Mouse (Mus musculus): Measurements from ENCODE around the gene Kctd7. TPM values are rescaled to one million over a fixed set of nuclear protein-coding genes. Genes with fewer than 3 reads are reported as not detected.

The Kctd7 gene
- polyA plus RNA-seq, 1 experiment from 2014 or later = 2.4 TPM

DNA sequence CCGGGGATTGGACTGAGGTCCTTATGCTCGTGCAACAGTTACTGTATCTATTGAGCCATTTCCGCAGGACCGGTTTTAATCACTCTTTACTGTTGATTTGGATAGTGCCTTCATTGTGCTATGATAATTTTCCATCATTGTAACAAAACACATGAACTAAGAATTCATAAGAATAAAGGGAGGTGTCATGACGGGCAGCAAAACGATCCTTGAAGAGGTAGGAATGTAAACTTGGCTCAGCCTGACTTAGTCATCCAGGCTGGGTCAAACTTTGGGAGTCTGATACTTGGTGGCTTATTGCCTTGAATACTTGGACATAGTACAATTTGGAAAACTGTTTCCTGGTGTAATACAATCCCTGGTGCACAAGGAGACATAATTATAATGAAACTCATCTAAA is 40.7 kb downstream of the Kctd7 start:
- H3K4me1 ChIP-seq (replicated peaks; ENCODE audit: control insufficient read depth, insufficient read depth) = peaks cover 7% of the 10 kb centered on the region
- H3K9me3 ChIP-seq (ENCODE audit: control insufficient read depth, low read length) = no peaks in the 10 kb centered on the region
- TF ChIP-seq EP300 (optimal IDR thresholded peaks at IDR 0.05) (no peak), CTCF (IDR thresholded peaks at IDR 0.05; ENCODE audit: low read depth) (no peak)
- no peak for ATAC-seq (ENCODE audit: low FRiP score, low TSS enrichment)
- DNase-seq (ENCODE audit: low spot score) = no peak
- 40% methylated on average over 6 of the region's 6 CpGs for WGBS
- peak overlapping the region; percentile 69; the same call in 1 of the 2 replicates for H3K27ac ChIP-seq (replicated peaks)
- H3K4me3 ChIP-seq (ENCODE audit: low read depth, low read length) = no peak overlapping the region
- H3K9ac ChIP-seq (ENCODE audit: low read length) = no peak overlapping the region
- no peaks in the 10 kb centered on the region for H3K27me3 ChIP-seq (ENCODE audit: control insufficient read depth, insufficient read depth, low read length)
- H3K36me3 ChIP-seq (ENCODE audit: control insufficient read depth, insufficient read depth, low read length) = peaks cover 4% of the 10 kb centered on the region; the same call in 1 of the 2 replicates
- H3K4me2 ChIP-seq (replicated peaks; ENCODE audit: low read depth) = no peak overlapping the region

GRCm38 (mm10) chr5:130187383-130187782 is 42.7 kb downstream of the Kctd7 start:
- 53% methylated on average over 7 of the region's 7 CpGs for WGBS
- DNase-seq (ENCODE audit: low spot score) = peak; percentile 79
- peak; percentile 91 for ATAC-seq (ENCODE audit: low FRiP score, low TSS enrichment)
- Histone ChIP-seq H3K4me1 (replicated peaks; ENCODE audit: control insufficient read depth, insufficient read depth) (peaks cover 7% of the 10 kb centered on the region), H3K4me2 (replicated peaks; ENCODE audit: low read depth) (no peak overlapping the region), H3K4me3 (ENCODE audit: low read depth, low read length) (no peak overlapping the region), H3K9ac (ENCODE audit: low read length) (no peak overlapping the region), H3K36me3 (ENCODE audit: control insufficient read depth, insufficient read depth, low read length) (peaks cover 8% of the 10 kb centered on the region; the same call in 1 of the 2 replicates), H3K9me3 (ENCODE audit: control insufficient read depth, low read length) (no peaks in the 10 kb centered on the region), H3K27me3 (ENCODE audit: control insufficient read depth, insufficient read depth, low read length) (no peaks in the 10 kb centered on the region), H3K27ac (replicated peaks) (peak overlapping the region; percentile 53; the same call in 1 of the 2 replicates)
- TF ChIP-seq EP300 (optimal IDR thresholded peaks at IDR 0.05) (no peak), CTCF (IDR thresholded peaks at IDR 0.05; ENCODE audit: low read depth) (no peak)

DNA sequence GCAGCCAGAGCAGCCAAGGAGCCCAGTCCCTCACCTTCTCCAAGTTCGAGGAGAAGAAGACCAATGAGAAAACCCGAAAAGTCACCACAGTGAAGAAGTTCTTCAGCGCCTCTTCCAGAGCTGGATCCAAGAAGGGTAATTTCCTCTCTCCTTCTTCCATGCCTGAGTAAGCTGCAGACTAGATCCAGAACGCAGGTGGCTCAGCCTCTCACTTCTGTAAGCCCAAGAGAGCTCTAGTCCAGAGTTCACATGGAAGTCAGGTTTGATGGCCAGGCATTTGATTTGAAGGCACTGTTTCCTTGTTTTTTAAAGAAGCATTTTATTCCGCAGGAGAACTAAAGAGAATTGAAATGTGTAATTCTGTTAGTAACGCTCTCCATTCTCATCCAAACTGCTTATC is 46.2 kb downstream of the Kctd7 start:
- no peak for TF ChIP-seq EP300 (optimal IDR thresholded peaks at IDR 0.05)
- no peak for TF ChIP-seq CTCF (IDR thresholded peaks at IDR 0.05; ENCODE audit: low read depth)
- H3K4me3 ChIP-seq (ENCODE audit: low read depth, low read length) = no peak overlapping the region
- H3K4me2 ChIP-seq (replicated peaks; ENCODE audit: low read depth) = no peak overlapping the region
- WGBS = 92% methylated on average over 6 of the region's 6 CpGs
- H3K9ac ChIP-seq (ENCODE audit: low read length) = no peak overlapping the region
- H3K4me1 ChIP-seq (replicated peaks; ENCODE audit: control insufficient read depth, insufficient read depth) = no peaks in the 10 kb centered on the region
- peaks cover 11% of the 10 kb centered on the region; the same call in 1 of the 2 replicates for H3K36me3 ChIP-seq (ENCODE audit: control insufficient read depth, insufficient read depth, low read length)
- 0 out of 2 replicates have a peak overlapping the region, but pooled peaks have one; percentile 13 for H3K27ac ChIP-seq (replicated peaks)
- ATAC-seq (ENCODE audit: low FRiP score, low TSS enrichment) = no peak
- no peaks in the 10 kb centered on the region for H3K27me3 ChIP-seq (ENCODE audit: control insufficient read depth, insufficient read depth, low read length)
- peak; percentile 11 for DNase-seq (ENCODE audit: low spot score)
- no peaks in the 10 kb centered on the region for H3K9me3 ChIP-seq (ENCODE audit: control insufficient read depth, low read length)

DNA sequence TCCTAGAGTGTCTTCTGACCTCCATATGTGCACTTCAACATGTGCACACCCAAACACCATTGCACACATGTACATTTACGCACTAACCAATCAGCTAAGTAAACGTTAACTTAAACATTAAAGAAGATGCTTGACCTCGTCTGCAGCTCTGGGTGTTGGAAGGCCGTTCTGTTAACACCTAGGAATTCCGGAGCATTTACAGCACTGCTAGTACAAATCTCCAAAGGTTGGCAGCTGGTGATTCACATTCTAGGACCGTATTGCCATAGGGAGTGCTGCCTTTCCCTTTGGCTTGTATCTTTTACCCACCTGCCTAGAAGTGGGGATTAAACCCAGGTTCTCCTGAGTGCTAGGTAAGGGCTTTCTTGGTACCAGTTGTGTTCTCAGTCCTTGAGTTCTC is 47.2 kb downstream of the Kctd7 start:
- DNase-seq (ENCODE audit: low spot score) (peak; percentile 18), ATAC-seq (ENCODE audit: low FRiP score, low TSS enrichment) (no peak; the same call in 1 of the 2 replicates)

GRCm38 (mm10) chr5:130192356-130192944 is 47.8 kb downstream of the Kctd7 start:
- ATAC-seq (ENCODE audit: low FRiP score, low TSS enrichment) (peak; percentile 85), DNase-seq (ENCODE audit: low spot score) (peak; percentile 70)
- Histone ChIP-seq H3K4me2 (replicated peaks; ENCODE audit: low read depth) (no peak overlapping the region), H3K27me3 (ENCODE audit: control insufficient read depth, insufficient read depth, low read length) (no peaks in the 10 kb centered on the region), H3K4me1 (replicated peaks; ENCODE audit: control insufficient read depth, insufficient read depth) (no peaks in the 10 kb centered on the region), H3K36me3 (ENCODE audit: control insufficient read depth, insufficient read depth, low read length) (peaks cover 11% of the 10 kb centered on the region; the same call in 1 of the 2 replicates), H3K9me3 (ENCODE audit: control insufficient read depth, low read length) (no peaks in the 10 kb centered on the region), H3K9ac (ENCODE audit: low read length) (no peak overlapping the region), H3K4me3 (ENCODE audit: low read depth, low read length) (no peak overlapping the region), H3K27ac (replicated peaks) (peak overlapping the region; percentile 82)
- WGBS = 35% methylated on average over 2 of the region's 2 CpGs
- TF ChIP-seq CTCF (IDR thresholded peaks at IDR 0.05; ENCODE audit: low read depth) (no peak), EP300 (optimal IDR thresholded peaks at IDR 0.05) (no peak)

More for the DNA sequence above, 47.2 kb downstream of the Kctd7 start:
- no peak overlapping the region for H3K9ac ChIP-seq (ENCODE audit: low read length)
- no peak overlapping the region for H3K4me2 ChIP-seq (replicated peaks; ENCODE audit: low read depth)
- no peaks in the 10 kb centered on the region for H3K9me3 ChIP-seq (ENCODE audit: control insufficient read depth, low read length)
- H3K36me3 ChIP-seq (ENCODE audit: control insufficient read depth, insufficient read depth, low read length) = peaks cover 11% of the 10 kb centered on the region; the same call in 1 of the 2 replicates
- no peaks in the 10 kb centered on the region for H3K4me1 ChIP-seq (replicated peaks; ENCODE audit: control insufficient read depth, insufficient read depth)
- TF ChIP-seq EP300 (optimal IDR thresholded peaks at IDR 0.05) = no peak
- no peak for TF ChIP-seq CTCF (IDR thresholded peaks at IDR 0.05; ENCODE audit: low read depth)
- H3K27ac ChIP-seq (replicated peaks) = peak overlapping the region; percentile 82
- H3K27me3 ChIP-seq (ENCODE audit: control insufficient read depth, insufficient read depth, low read length) = no peaks in the 10 kb centered on the region
- no peak overlapping the region for H3K4me3 ChIP-seq (ENCODE audit: low read depth, low read length)
- 50% methylated on average over 6 of the region's 6 CpGs for WGBS

- no peak for DNase-seq (ENCODE audit: low spot score)
- WGBS = 61% methylated on average over 3 of the region's 3 CpGs
- Histone ChIP-seq H3K9me3 (ENCODE audit: control insufficient read depth, low read length) (no peaks in the 10 kb centered on the region), H3K4me3 (ENCODE audit: low read depth, low read length) (no peak overlapping the region), H3K27ac (replicated peaks) (no peak overlapping the region), H3K4me1 (replicated peaks; ENCODE audit: control insufficient read depth, insufficient read depth) (no peaks in the 10 kb centered on the region), H3K36me3 (ENCODE audit: control insufficient read depth, insufficient read depth, low read length) (peaks cover 16% of the 10 kb centered on the region; the same call in 1 of the 2 replicates), H3K4me2 (replicated peaks; ENCODE audit: low read depth) (no peak overlapping the region), H3K27me3 (ENCODE audit: control insufficient read depth, insufficient read depth, low read length) (no peaks in the 10 kb centered on the region), H3K9ac (ENCODE audit: low read length) (no peak overlapping the region)
- ATAC-seq (ENCODE audit: low FRiP score, low TSS enrichment) = no peak
- no peak for TF ChIP-seq CTCF (IDR thresholded peaks at IDR 0.05; ENCODE audit: low read depth)
- no peak for TF ChIP-seq EP300 (optimal IDR thresholded peaks at IDR 0.05)
Measured at GRCm38 (mm10) chr5:130193760-130194159, 49.1 kb downstream of the Kctd7 start.
